Mouse (Mus musculus) layer of hippocampus, postnatal 25 days (tissue): ENCODE measurements at regions not wholly inside any gene's neighbourhood (a gene's known extent, or its start where the extent isn't known, plus 50 kb on each side); places are given as distances from the start of the nearest gene placed in this dataset.

Source experiments
- DNase-seq, 2 experiments: peaks; one replicate each; pipeline ENCODE4 v3.0.0; 2022; ENCODE audit warnings: mixed read lengths in 2 of 2, low spot score in 1 of 2; ENCODE audit errors: extremely low spot score in 1 of 2

GRCm38 (mm10) chr2:178771881-178772280 lies 341.6 kb downstream of the Cdh26 start:
- DNase-seq = no peak

- no peak for DNase-seq
These were observed 354.7 kb downstream of the Cdh26 start for GRCm38 (mm10) chr2:178784822-178785589.

GRCm38 (mm10) chr2:178785843-178786242 lies 355.5 kb downstream of the Cdh26 start:
- no peak for DNase-seq

GRCm38 (mm10) chr2:178795841-178796240 lies 365.5 kb downstream of the Cdh26 start:
- no peak for DNase-seq

GRCm38 (mm10) chr2:178801464-178801863 lies 371.1 kb downstream of the Cdh26 start:
- DNase-seq = no peak

GRCm38 (mm10) chr2:178805283-178805682 lies 375.0 kb downstream of the Cdh26 start:
- no peak for DNase-seq

- no peak for DNase-seq
These were observed 391.2 kb downstream of the Cdh26 start for GRCm38 (mm10) chr2:178821552-178821951.

GRCm38 (mm10) chr2:178830313-178830712 lies 400.0 kb downstream of the Cdh26 start:
- DNase-seq = no peak

GRCm38 (mm10) chr2:178834986-178835385 lies 404.7 kb downstream of the Cdh26 start:
- no peak for DNase-seq

GRCm38 (mm10) chr2:178838571-178838970 lies 408.2 kb downstream of the Cdh26 start:
- DNase-seq = no peak

- peak in 1 of 2 experiments; percentile 23 for DNase-seq
These were observed 410.6 kb downstream of the Cdh26 start for GRCm38 (mm10) chr2:178840975-178841374.

- peak in 1 of 2 experiments; percentile 14 for DNase-seq
These were observed 412.3 kb downstream of the Cdh26 start for GRCm38 (mm10) chr2:178842595-178842994.

GRCm38 (mm10) chr2:178843458-178843857 lies 413.1 kb downstream of the Cdh26 start:
- DNase-seq = no peak

- DNase-seq = no peak
These were observed 414.2 kb downstream of the Cdh26 start for GRCm38 (mm10) chr2:178844561-178844960.

- no peak for DNase-seq
These were observed 420.0 kb downstream of the Cdh26 start for GRCm38 (mm10) chr2:178850320-178850719.

GRCm38 (mm10) chr2:178850769-178851168 lies 420.4 kb downstream of the Cdh26 start:
- no peak for DNase-seq

GRCm38 (mm10) chr2:178854012-178854411 lies 423.7 kb downstream of the Cdh26 start:
- no peak for DNase-seq

- DNase-seq = no peak
These were observed 424.4 kb downstream of the Cdh26 start for GRCm38 (mm10) chr2:178854760-178855159.

- no peak for DNase-seq
These were observed 432.3 kb downstream of the Cdh26 start for GRCm38 (mm10) chr2:178862620-178863019.

GRCm38 (mm10) chr2:178867086-178867485 lies 436.8 kb downstream of the Cdh26 start:
- DNase-seq = no peak

- no peak for DNase-seq
These were observed 438.8 kb downstream of the Cdh26 start for GRCm38 (mm10) chr2:178869160-178869559.

- no peak for DNase-seq
These were observed 448.1 kb downstream of the Cdh26 start for GRCm38 (mm10) chr2:178878436-178878835.
